Mouse (Mus musculus): ENCODE data around the gene Calm5.

DNA sequence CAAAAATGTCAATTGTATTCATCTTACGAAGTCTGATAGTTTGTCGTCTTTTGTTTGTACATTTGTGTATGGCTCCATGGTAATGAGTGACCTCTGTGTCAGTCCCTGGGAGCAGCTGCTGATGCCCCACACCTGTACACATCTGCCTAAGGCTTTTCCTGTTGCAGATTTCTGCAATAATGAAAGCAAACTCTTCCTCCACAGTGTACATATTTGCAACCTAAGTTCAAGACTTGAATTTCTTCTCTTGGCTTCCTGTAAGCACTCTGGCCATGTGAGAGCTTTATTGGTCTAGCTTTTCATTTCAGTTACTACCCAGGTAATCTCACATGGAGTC lies 35.3 kb upstream of the Calm5 start:
- TF ChIP-seq GATA1 (IDR thresholded peaks at IDR 0.05; ENCODE audit: borderline replicate concordance, low read length), result no peak
- TF ChIP-seq FLI1 (IDR thresholded peaks at IDR 0.05; ENCODE audit: low read length), result no peak

Data from megakaryocyte, embryonic 14.5 days (primary cell).